Mouse (Mus musculus) megakaryocyte, adult 5-6 weeks (primary cell): ENCODE data around the gene Dohh. TPM values are rescaled to one million over a fixed set of nuclear protein-coding genes. Genes with fewer than 3 reads are reported as not detected.

Experiments
- ATAC-seq: 2 replicates; pipeline ENCODE4 v1.8.0; 2016; ENCODE audit warnings: mild to moderate bottlenecking, inconsistent platforms; ENCODE audit not compliant: poor library complexity, severe bottlenecking
- total RNA-seq, 2 experiments: library from RNA; stranded (forward) in 1 of 2; stranded (reverse) in 1 of 2; fragments of 153-499, 151-499 nt in 1 of 2; fragments of 221-1000, 200-1000 nt in 1 of 2; gene quantifications; 2 replicates each; pipeline versions ENCODE4 v1.2.3 to v1.2.4; 2015 to 2017

The Dohh gene
- total RNA-seq, 2 experiments from 2014 or later = 5.4 to 21.9 TPM

DNA sequence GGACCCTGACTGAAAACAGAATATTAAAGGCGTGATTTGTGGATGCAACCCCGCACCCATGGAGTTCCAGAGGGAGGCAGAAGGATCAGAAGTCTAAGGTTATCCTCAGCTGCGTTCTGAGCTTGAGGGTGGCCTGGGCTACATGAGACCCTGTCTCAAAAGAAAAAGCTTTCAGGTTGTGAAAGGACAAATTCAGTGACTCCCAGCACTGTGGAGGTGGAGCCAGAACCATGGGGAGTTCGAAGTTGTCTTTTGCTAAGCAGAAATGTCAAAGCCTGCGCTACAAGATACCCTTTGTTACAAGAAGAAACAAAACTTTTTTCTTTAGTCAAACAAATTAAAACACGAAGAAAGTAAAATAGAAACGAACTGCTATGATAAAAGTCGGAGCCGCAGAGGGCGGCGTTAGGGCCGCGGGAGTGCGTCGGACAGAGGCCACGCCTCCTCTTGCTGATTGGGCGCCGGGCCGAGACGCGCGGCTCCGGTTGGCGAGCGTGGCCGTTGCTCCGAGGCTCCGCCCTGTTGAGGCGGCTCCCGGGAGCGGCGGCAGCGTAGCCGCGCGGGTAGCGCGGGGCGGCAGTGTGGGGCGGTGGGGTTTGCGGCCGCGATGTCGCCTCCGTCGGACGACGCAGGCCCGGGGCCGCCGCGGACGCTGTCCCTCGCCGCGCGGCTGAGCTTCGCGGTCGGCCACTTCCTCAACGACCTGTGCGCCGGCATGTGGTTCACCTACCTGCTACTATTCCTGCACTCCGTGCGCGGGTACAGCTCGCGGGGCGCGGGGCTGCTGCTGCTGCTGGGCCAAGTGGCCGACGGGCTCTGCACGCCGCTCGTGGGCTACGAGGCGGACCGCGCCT is 27.0 kb upstream of the Dohh start, which contains the start of gene Mfsd12:
Gene Mfsd12 (plus strand): TSS at position 501 of the 854 bp plus-strand sequence.
- peak; percentile 83 for ATAC-seq

GRCm38 (mm10) chr10:81358209-81358608 is 26.0 kb upstream of the Dohh start:
- no peak for ATAC-seq

DNA sequence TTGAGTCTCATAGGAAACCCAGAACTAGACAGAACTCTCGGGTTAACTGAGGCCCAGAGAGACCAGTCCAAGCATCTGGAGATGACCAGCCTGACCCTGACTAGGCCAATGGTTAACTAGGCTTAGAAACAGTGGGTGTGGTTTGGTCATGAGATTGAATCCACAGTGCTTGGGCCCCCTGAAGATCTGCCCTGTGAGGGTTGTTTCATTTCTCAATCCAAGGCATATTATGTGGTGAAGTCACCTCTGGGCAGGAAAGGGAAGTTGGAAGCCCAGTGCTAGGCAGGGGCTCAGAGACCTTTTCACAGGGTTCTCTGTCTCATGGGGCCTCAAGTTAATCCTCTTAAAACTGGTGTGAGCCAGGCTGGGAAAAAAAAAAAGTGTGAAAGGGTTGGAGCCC is 25.4 kb upstream of the Dohh start:
- ATAC-seq = peak; percentile 54

- ATAC-seq = no peak
Measured at GRCm38 (mm10) chr10:81360721-81361120, 23.5 kb upstream of the Dohh start.

- no peak for ATAC-seq
Measured at GRCm38 (mm10) chr10:81362336-81362949, 21.8 kb upstream of the Dohh start.

- ATAC-seq = no peak
Measured at GRCm38 (mm10) chr10:81363436-81364346, 20.5 kb upstream of the Dohh start.

- ATAC-seq = no peak
Measured at GRCm38 (mm10) chr10:81364666-81365065, 19.6 kb upstream of the Dohh start.

- ATAC-seq = no peak
Measured at GRCm38 (mm10) chr10:81365073-81365472, 19.2 kb upstream of the Dohh start.

- ATAC-seq = peak; percentile 62
Measured at GRCm38 (mm10) chr10:81365672-81366476, 18.4 kb upstream of the Dohh start, which contains the start of gene 4930404N11Rik. Gene 4930404N11Rik, minus strand, starts transcription at chr10:81365816.

GRCm38 (mm10) chr10:81366477-81367206 is 17.6 kb upstream of the Dohh start:
- no peak for ATAC-seq

GRCm38 (mm10) chr10:81367207-81367495 is 17.1 kb upstream of the Dohh start:
- no peak for ATAC-seq

GRCm38 (mm10) chr10:81375322-81375721 is 8.9 kb upstream of the Dohh start:
- no peak for ATAC-seq

DNA sequence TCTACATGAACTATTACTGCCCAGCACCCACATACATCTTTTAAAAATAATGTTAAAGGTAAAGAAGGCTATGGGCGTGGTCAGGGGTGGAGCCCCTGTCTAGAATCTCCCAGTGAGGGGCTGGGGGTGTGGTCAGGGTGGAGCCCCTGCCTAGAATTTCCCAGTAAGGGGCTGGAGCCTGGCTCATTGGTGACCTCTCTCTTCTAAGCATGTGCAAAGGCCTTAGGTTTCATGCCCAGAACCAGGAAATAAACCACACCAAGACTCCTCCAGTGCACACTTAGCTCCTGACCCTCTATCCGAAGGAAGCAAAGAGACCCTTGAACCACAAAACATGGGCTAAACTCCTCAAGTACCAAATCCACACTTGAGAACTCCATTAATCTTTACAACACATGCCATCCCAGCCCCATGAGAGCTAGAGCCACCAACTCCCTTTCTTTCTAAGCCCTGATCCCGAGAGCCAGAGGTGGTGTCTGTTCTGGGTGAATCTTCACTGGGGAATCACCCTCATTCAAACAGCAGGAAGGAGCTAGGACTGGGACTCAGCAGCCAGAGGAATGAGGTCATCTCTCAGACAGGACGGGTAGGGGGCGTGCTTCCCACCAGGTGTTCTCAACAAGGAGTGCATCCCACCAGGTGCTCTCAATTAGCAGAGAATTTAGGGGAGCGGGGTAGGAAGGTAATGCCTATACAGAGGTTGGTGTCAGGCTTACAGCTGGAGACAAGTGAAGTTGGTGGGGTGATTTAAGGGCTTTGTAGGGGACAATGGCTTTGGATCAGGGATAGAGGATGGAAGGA is 7.5 kb upstream of the Dohh start:
- no peak for ATAC-seq

DNA sequence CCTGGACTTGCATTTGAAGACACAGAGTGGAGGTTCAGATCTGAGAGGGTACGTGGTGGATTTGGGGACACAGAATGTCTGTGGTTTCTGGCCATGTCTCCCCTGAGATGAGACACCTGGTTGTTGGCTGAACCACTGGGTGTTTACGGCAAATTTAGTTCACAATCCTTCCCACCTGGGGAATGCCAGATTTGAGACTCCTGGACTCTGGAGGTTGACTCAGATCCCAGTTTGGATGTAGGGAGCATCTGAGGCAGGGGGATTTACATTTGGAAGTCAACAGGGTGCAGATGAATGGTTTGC is 6.9 kb upstream of the Dohh start:
- ATAC-seq = no peak

DNA sequence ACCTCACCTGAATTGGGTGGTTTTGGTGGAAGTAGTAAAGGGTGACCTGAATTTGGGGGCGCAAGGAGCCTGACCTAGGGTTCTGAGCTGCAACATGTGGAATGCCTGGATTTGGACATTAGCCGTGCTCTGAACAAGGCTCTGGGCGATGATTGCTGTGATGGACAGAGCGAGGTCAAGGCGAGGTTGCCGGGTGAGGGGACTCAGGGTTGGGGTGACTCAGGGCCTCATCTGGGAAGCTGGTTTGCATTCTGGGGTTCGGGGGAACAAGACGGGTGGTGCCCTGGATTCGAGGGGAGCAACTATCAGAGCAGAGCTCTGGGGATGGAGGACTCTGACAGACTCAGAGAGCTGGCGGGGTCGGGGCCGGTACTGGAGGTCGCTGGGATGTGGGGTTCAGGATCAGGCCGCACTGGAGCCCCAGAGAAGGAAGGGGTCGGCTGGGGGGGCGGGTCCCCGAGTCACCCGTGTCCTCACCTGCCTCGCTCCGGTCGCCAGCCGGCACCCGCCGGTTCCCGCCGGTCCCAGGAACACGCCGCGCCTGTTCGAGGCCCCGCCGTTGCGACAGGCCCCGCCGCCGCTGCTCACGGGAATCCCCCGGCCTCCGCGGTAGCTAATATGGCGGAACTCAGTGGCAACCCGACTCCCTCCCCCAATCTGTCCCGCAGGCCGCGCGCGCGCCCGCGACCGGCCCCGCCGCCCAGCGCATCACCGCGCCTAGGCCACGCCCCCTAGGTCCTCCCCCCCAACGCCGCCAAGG is 6.3 kb upstream of the Dohh start, which contains the start of gene Fzr1:
Gene Fzr1 (minus strand): TSS at position 724 of the 760 bp plus-strand sequence.
- ATAC-seq = no peak

DNA sequence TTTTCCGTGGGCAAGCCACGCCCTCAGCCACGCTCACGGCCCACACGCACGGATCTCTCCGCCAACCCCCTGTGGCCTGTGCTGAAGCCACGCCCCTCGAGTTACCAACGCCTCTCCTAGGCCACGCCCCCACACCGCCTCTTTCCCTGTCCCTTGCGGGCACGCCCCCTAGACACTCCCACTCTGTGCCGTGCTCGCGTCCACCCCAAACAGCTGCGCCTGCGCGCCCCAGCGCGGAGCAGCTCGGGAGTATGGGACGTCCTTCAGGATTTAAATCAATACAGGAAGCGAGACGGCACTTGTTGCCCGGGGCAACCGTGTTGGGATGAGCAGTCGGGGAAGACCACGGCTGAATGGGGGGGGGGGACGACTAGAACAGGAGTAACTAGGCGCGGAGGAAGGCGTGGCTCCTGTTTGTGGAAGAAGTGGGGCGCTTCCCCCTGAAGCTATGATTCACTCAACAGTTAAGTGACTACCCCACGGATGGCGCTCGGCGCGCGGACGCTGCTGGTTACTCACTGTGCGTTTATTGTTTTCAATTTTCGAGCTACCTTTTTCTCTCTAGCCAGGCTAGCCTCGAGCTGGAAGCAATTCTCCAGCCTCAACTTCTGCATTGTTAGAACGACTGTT is 5.6 kb upstream of the Dohh start:
- ATAC-seq = peak; percentile 93

GRCm38 (mm10) chr10:81379183-81379553 is 5.1 kb upstream of the Dohh start:
- ATAC-seq = no peak

GRCm38 (mm10) chr10:81379809-81380378 is 4.3 kb upstream of the Dohh start:
- ATAC-seq = no peak
